Mouse (Mus musculus) gonadal fat pad, adult 2 months (tissue): ENCODE data around the gene Bloc1s3. TPM values are rescaled to one million over a fixed set of nuclear protein-coding genes. Genes with fewer than 3 reads are reported as not detected.

ENCODE experiments used
- DNase-seq: peaks from one replicate; pipeline ENCODE4 v3.0.0-alpha.2; 2012; ENCODE audit warnings: low read depth
- polyA plus RNA-seq: library from polyadenylated mRNA; depleted of rRNA; stranded (reverse); fragments of >200 nt; gene quantifications from 2 replicates; pipeline ENCODE4 v1.2.3, GENCODE M21; 2012; rRNA removed

Bloc1s3 gene
- polyA plus RNA-seq, 1 experiment = 10.9 TPM

DNA sequence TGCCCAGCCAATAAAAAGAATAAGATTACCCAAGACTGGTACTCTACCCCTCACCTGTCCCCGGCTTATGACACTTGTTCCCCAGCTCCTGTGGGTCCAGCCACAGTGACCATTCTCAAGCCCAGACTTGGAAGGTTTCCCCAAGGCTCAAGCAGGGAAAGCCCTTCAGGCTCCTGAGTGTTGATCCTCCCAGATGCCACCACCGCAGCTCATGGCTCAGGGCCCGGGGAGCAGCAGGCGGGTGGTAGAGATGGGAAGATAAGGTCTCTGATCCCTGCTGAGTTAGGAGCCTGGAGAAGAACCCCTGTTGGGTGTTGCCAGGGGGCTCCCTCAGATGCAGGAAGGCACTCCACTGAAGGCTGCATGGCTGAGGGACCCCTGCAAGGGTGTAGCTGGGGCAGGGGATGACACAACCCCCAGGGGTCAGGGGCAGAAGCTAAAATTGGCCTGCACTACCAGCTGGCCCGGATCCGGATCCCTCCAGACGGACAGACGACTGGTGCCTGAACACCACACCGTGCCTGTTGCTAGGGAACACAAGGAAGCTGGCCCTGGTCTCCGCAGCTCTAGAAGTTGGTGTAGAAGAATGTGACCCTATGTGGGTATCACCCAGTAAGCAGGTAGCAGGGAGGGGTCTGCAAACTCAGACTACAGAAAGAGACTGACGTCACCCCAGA, 52.2 kb downstream of the Bloc1s3 start:
- DNase-seq = no peak

DNA sequence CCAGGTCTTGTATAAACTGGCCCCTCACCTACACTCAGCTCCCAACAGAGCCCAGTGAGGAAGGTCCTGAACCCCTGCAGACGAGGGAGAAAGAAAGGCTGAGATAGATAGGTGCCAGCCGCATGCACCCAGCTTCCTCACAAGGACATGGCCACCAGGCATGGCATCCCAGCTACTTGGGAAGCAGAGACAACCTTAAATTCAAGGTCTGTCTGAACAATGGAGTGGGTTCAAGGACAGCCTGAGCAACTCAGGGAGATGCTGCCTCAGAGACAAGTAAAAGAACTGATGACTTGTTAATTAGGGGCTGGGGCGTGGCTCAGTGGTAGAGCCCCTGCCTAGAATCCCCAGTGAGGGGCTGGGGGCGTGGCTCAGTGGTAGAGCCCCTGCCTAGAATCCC, 53.0 kb downstream of the Bloc1s3 start:
- no peak for DNase-seq

Other genes with a start within 250 kb of the Bloc1s3 start
- gene Vasp, start 236.6 kb downstream of the Bloc1s3 start, polyA plus RNA-seq = 61.0 and 82.5 TPM in 2 replicates
- not detected in 2 replicates for gene Ppm1n, start 228.3 kb downstream of the Bloc1s3 start, polyA plus RNA-seq
- gene Rtn2, start 225.7 kb downstream of the Bloc1s3 start, polyA plus RNA-seq = 30.6 and 59.5 TPM in 2 replicates
- 0.89 and 1.1 TPM in 2 replicates for gene Fosb, start 198.3 kb downstream of the Bloc1s3 start, polyA plus RNA-seq
- gene Ercc1, start 163.6 kb downstream of the Bloc1s3 start, polyA plus RNA-seq = 49.0 and 57.8 TPM in 2 replicates
- 4.5 and 5.3 TPM in 2 replicates for gene Cd3eap, start 148.9 kb downstream of the Bloc1s3 start, polyA plus RNA-seq
- gene Ppp1r13l, start 148.6 kb downstream of the Bloc1s3 start, polyA plus RNA-seq = 13.3 and 14.8 TPM in 2 replicates
- gene Ercc2, start 126.4 kb downstream of the Bloc1s3 start, polyA plus RNA-seq = 32.0 and 47.0 TPM in 2 replicates
- 20.9 and 27.8 TPM in 2 replicates for gene Klc3, start 104.3 kb downstream of the Bloc1s3 start, polyA plus RNA-seq
- 37.3 and 62.7 TPM in 2 replicates for gene Ckm, start 103.6 kb downstream of the Bloc1s3 start, polyA plus RNA-seq
- 12.1 and 12.3 TPM in 2 replicates for gene Mark4, start 49.5 kb downstream of the Bloc1s3 start, polyA plus RNA-seq
- gene Exoc3l2, start 45.0 kb downstream of the Bloc1s3 start, polyA plus RNA-seq = 5.1 and 5.3 TPM in 2 replicates
- 114 and 128 TPM in 2 replicates for gene Trappc6a, start within 50 bp of the Bloc1s3 start, polyA plus RNA-seq
- gene Nkpd1, start 9.5 kb upstream of the Bloc1s3 start, polyA plus RNA-seq = 0.35 and 0.56 TPM in 2 replicates
- 104 and 109 TPM in 2 replicates for gene Ppp1r37, start 54.7 kb upstream of the Bloc1s3 start, polyA plus RNA-seq
- 2.0 and 2.7 TPM in 2 replicates for gene Zfp296, start 68.9 kb upstream of the Bloc1s3 start, polyA plus RNA-seq
- gene Gemin7, start 69.2 kb upstream of the Bloc1s3 start, polyA plus RNA-seq = 70.7 and 100 TPM in 2 replicates
- 56.3 and 60.1 TPM in 2 replicates for gene Clasrp, start 96.1 kb upstream of the Bloc1s3 start, polyA plus RNA-seq
- gene Relb, start 121.1 kb upstream of the Bloc1s3 start, polyA plus RNA-seq = 21.9 and 23.9 TPM in 2 replicates
- gene Clptm1, start 156.7 kb upstream of the Bloc1s3 start, polyA plus RNA-seq = 152 and 174 TPM in 2 replicates
- 2.1 and 4.1 TPM in 2 replicates for gene Apoc2, start 169.6 kb upstream of the Bloc1s3 start, polyA plus RNA-seq
- gene Gm44805, start 173.1 kb upstream of the Bloc1s3 start, polyA plus RNA-seq = not detected in 2 replicates
- gene Apoc4, start 173.1 kb upstream of the Bloc1s3 start, polyA plus RNA-seq = 8.7 and 13.2 TPM in 2 replicates
- 90.2 and 97.7 TPM in 2 replicates for gene Apoc1, start 184.3 kb upstream of the Bloc1s3 start, polyA plus RNA-seq
- gene Apoe, start 190.8 kb upstream of the Bloc1s3 start, polyA plus RNA-seq = 3,227 and 3,747 TPM in 2 replicates
- gene Tomm40, start 207.1 kb upstream of the Bloc1s3 start, polyA plus RNA-seq = 71.5 and 78.9 TPM in 2 replicates
- 47.6 and 48.5 TPM in 2 replicates for gene Nectin2, start 242.1 kb upstream of the Bloc1s3 start, polyA plus RNA-seq